Mouse (Mus musculus): ENCODE data around the gene Cd44. TPM values are rescaled to one million over a fixed set of nuclear protein-coding genes. Genes with fewer than 3 reads are reported as not detected.
A peak's percentile ranks its signal among the peaks of the same experiment; 100 is the strongest.

Gene Cd44
- polyA plus RNA-seq (2021): 145 TPM

GRCm38 (mm10) chr2:102900875-102901827 is at the start of gene Cd44:
Cd44 (minus strand) TSS chr2:102901665.
- TF ChIP-seq CTCF (IDR thresholded peaks at IDR 0.05): no peak
- H3K27me3 ChIP-seq: no peaks in the 10 kb centered on the region
- ChIA-PET CTCF (interaction anchor here (0.6 to 2.1 kb wide), 5 partner anchors 11 to 215 kb away, joined by 3 to 8 read pairs (median 4); no protein-coding TSS in a partner anchor), POLR2A (interaction anchor here (0.6 to 1.1 kb wide), 5 partner anchors 12 to 446 kb away, joined by 3 to 5 read pairs (median 3); no protein-coding TSS in a partner anchor)
- ATAC-seq: peak; percentile 76
- DNase-seq (ENCODE audit: low read depth, low spot score): peak; percentile 49
- in situ Hi-C loops (cut with MboI; ENCODE audit: low pct_unique_long_range_greater_than_20kb): no loop called here

GRCm38 (mm10) chr2:102948481-102948857 is 47.0 kb upstream of the Cd44 start:
- DNase-seq (ENCODE audit: low read depth, low spot score) (peak; percentile 43), ATAC-seq (peak; percentile 37)
- CTCF ChIA-PET: interaction anchor here (0.6 to 0.8 kb wide), 2 partner anchors 10 to 28 kb away, joined by 3 read pairs; no protein-coding TSS in a partner anchor
- no peak for TF ChIP-seq CTCF (IDR thresholded peaks at IDR 0.05)
- in situ Hi-C loops (cut with MboI; ENCODE audit: low pct_unique_long_range_greater_than_20kb): no loop called here
- H3K27me3 ChIP-seq: no peaks in the 10 kb centered on the region
- POLR2A ChIA-PET: no interaction called here

GRCm38 (mm10) chr2:102947846-102948480 is 46.5 kb upstream of the Cd44 start:
- ATAC-seq (no peak), DNase-seq (ENCODE audit: low read depth, low spot score) (peak; percentile 27)
- ChIA-PET CTCF (interaction anchor here (0.6 to 0.8 kb wide), 2 partner anchors 10 to 27 kb away, joined by 3 read pairs; no protein-coding TSS in a partner anchor), POLR2A (no interaction called here)
- H3K27me3 ChIP-seq: no peaks in the 10 kb centered on the region
- in situ Hi-C loops (cut with MboI; ENCODE audit: low pct_unique_long_range_greater_than_20kb): no loop called here
- TF ChIP-seq CTCF (IDR thresholded peaks at IDR 0.05): no peak

- ChIA-PET POLR2A (no interaction called here), CTCF (no interaction called here)
- DNase-seq (ENCODE audit: low read depth, low spot score) (peak; percentile 38), ATAC-seq (peak; percentile 15)
- in situ Hi-C loops (cut with MboI; ENCODE audit: low pct_unique_long_range_greater_than_20kb): no loop called here
- no peaks in the 10 kb centered on the region for H3K27me3 ChIP-seq
- no peak for TF ChIP-seq CTCF (IDR thresholded peaks at IDR 0.05)
These were observed 43.6 kb upstream of the Cd44 start for GRCm38 (mm10) chr2:102945111-102945510.

GRCm38 (mm10) chr2:102944415-102945012 is 43.0 kb upstream of the Cd44 start:
- H3K27me3 ChIP-seq: no peaks in the 10 kb centered on the region
- ATAC-seq (no peak), DNase-seq (ENCODE audit: low read depth, low spot score) (no peak)
- CTCF ChIA-PET: interaction anchor here (0.9 kb wide), 1 partner anchor 15 kb away, joined by 3 read pairs; no protein-coding TSS in a partner anchor
- no peak for TF ChIP-seq CTCF (IDR thresholded peaks at IDR 0.05)
- in situ Hi-C loops (cut with MboI; ENCODE audit: low pct_unique_long_range_greater_than_20kb): loop anchor here (5.0 kb wide), 1 partner anchor 37 kb away; no protein-coding TSS in a partner anchor
- POLR2A ChIA-PET: interaction anchor here (0.6 kb wide), 1 partner anchor 221 kb away, joined by 3 read pairs; no protein-coding TSS in a partner anchor

- CTCF ChIA-PET: interaction anchor here (0.9 kb wide), 1 partner anchor 15 kb away, joined by 3 read pairs; no protein-coding TSS in a partner anchor
- peak; percentile 60 for DNase-seq (ENCODE audit: low read depth, low spot score)
- peak; percentile 80 for ATAC-seq
- POLR2A ChIA-PET: interaction anchor here (0.6 kb wide), 1 partner anchor 221 kb away, joined by 3 read pairs; no protein-coding TSS in a partner anchor
- in situ Hi-C loops (cut with MboI; ENCODE audit: low pct_unique_long_range_greater_than_20kb): loop anchor here (5.0 kb wide), 1 partner anchor 37 kb away; no protein-coding TSS in a partner anchor
- TF ChIP-seq CTCF (IDR thresholded peaks at IDR 0.05): no peak
- H3K27me3 ChIP-seq: no peaks in the 10 kb centered on the region
These were observed 42.5 kb upstream of the Cd44 start for GRCm38 (mm10) chr2:102943983-102944382.

GRCm38 (mm10) chr2:102942782-102943080 is 41.3 kb upstream of the Cd44 start:
- TF ChIP-seq CTCF (IDR thresholded peaks at IDR 0.05): no peak
- ATAC-seq: no peak
- CTCF ChIA-PET: interaction anchor here (1.2 kb wide), 1 partner anchor 20 kb away, joined by 4 read pairs; no protein-coding TSS in a partner anchor
- POLR2A ChIA-PET: no interaction called here
- no peak for DNase-seq (ENCODE audit: low read depth, low spot score)
- H3K27me3 ChIP-seq: no peaks in the 10 kb centered on the region
- in situ Hi-C loops (cut with MboI; ENCODE audit: low pct_unique_long_range_greater_than_20kb): loop anchor here (5.0 kb wide), 1 partner anchor 35 kb away; no protein-coding TSS in a partner anchor

- ChIA-PET POLR2A (interaction anchor here (0.8 kb wide), 1 partner anchor 32 kb away, joined by 3 read pairs; no protein-coding TSS in a partner anchor), CTCF (interaction anchor here (0.9 to 1.2 kb wide), 2 partner anchors 15 to 19 kb away, joined by 3 to 4 read pairs; no protein-coding TSS in a partner anchor)
- TF ChIP-seq CTCF (IDR thresholded peaks at IDR 0.05): no peak
- ATAC-seq (no peak), DNase-seq (ENCODE audit: low read depth, low spot score) (no peak)
- no peaks in the 10 kb centered on the region for H3K27me3 ChIP-seq
- in situ Hi-C loops (cut with MboI; ENCODE audit: low pct_unique_long_range_greater_than_20kb): loop anchor here (5.0 kb wide), 1 partner anchor 35 kb away; no protein-coding TSS in a partner anchor
These were observed 40.7 kb upstream of the Cd44 start for GRCm38 (mm10) chr2:102941937-102942781.

- CTCF ChIA-PET: interaction anchor here (0.9 to 1.3 kb wide), 2 partner anchors 17 to 27 kb away, joined by 3 read pairs; no protein-coding TSS in a partner anchor
- TF ChIP-seq CTCF (IDR thresholded peaks at IDR 0.05): no peak
- ATAC-seq: no peak
- in situ Hi-C loops (cut with MboI; ENCODE audit: low pct_unique_long_range_greater_than_20kb): loop anchor here (5.0 kb wide), 1 partner anchor 34 kb away; no protein-coding TSS in a partner anchor
- no peaks in the 10 kb centered on the region for H3K27me3 ChIP-seq
- no peak for DNase-seq (ENCODE audit: low read depth, low spot score)
- POLR2A ChIA-PET: interaction anchor here (0.5 to 1.4 kb wide), 3 partner anchors 10 to 33 kb away, joined by 3 read pairs; no protein-coding TSS in a partner anchor
These were observed 39.4 kb upstream of the Cd44 start for GRCm38 (mm10) chr2:102940813-102941361.

Data from Patski (cell line).